Mouse (Mus musculus) CH12.LX (cell line): ENCODE data around the gene Bach2. TPM values are rescaled to one million over a fixed set of nuclear protein-coding genes. Genes with fewer than 3 reads are reported as not detected.

ENCODE experiments used
- DNase-seq: peaks from one replicate; pipeline ENCODE4 v3.0.0-alpha.2; 2013; ENCODE audit errors: extremely low read depth
- H3K27ac ChIP-seq: 2 replicates; pipeline ENCODE4 v1.5.1; 2012; ENCODE audit warnings: low read depth, mild to moderate bottlenecking, control low read depth, moderate library complexity; ENCODE audit not compliant: insufficient read depth
- H3K27me3 ChIP-seq: replicated peaks from 2 replicates; pipeline ENCODE3; 2012; ENCODE audit warnings: inconsistent platforms
- H3K36me3 ChIP-seq, 2 experiments: replicated peaks in 1 of 2; 2 replicates each; pipeline versions ENCODE3 to v1.6.1; 2012; ENCODE audit warnings: inconsistent platforms in 1 of 2, low read length in 1 of 2, mild to moderate bottlenecking in 1 of 2, mixed read lengths in 1 of 2, moderate library complexity in 1 of 2; ENCODE audit not compliant: control insufficient read depth in 1 of 2, insufficient read depth in 1 of 2
- H3K4me1 ChIP-seq, 2 experiments: 2 replicates each; pipeline ENCODE4 v1.6.1; 2012; ENCODE audit warnings: inconsistent platforms in 1 of 2, moderate library complexity in 1 of 2; ENCODE audit not compliant: insufficient read depth in 2 of 2, control insufficient read depth in 1 of 2
- H3K4me2 ChIP-seq: 2 replicates; pipeline ENCODE4 v1.6.1; 2012; ENCODE audit warnings: low read depth, mild to moderate bottlenecking, control low read depth; ENCODE audit not compliant: poor library complexity, insufficient read depth, severe bottlenecking
- H3K4me3 ChIP-seq, 3 experiments: fragments of 150-350 bp in 1 of 3; sonication (generic) in 1 of 3; replicated peaks in 1 of 3; 2 replicates each; pipeline versions ENCODE3 to v1.5.1; 2011 to 2012; ENCODE audit warnings: low read depth in 2 of 3, low read length in 2 of 3, mild to moderate bottlenecking in 2 of 3, moderate library complexity in 2 of 3, control low read depth in 1 of 3, improper control_type of control experiment in 1 of 3, inconsistent platforms in 1 of 3, mixed read lengths in 1 of 3; ENCODE audit not compliant: poor library complexity in 1 of 3
- H3K79me2 ChIP-seq: replicated peaks from 2 replicates; pipeline ENCODE4 v1.6.1; 2012; ENCODE audit warnings: mild to moderate bottlenecking, moderate library complexity; ENCODE audit not compliant: control insufficient read depth, poor library complexity, insufficient read depth, severe bottlenecking; ENCODE audit errors: extremely low read depth
- H3K9ac ChIP-seq: 2 replicates; pipeline ENCODE4 v1.6.1; 2012; ENCODE audit warnings: low read depth, mild to moderate bottlenecking, control low read depth, moderate library complexity; ENCODE audit not compliant: insufficient read depth
- H3K9me3 ChIP-seq: replicated peaks from 2 replicates; pipeline ENCODE3; 2012; ENCODE audit warnings: low read length, inconsistent platforms, mixed read lengths
- BHLHE40 ChIP-seq: IDR thresholded peaks from 2 replicates; pipeline ENCODE4 v1.6.1; 2011; ENCODE audit warnings: mild to moderate bottlenecking, low read depth, low read length, improper control_type of control experiment
- CHD1 ChIP-seq: IDR thresholded peaks from 2 replicates; pipeline ENCODE4 v1.6.1; 2012; ENCODE audit warnings: low read depth, low read length, improper control_type of control experiment, inconsistent platforms
- CHD2 ChIP-seq: IDR thresholded peaks from 2 replicates; pipeline ENCODE4 v1.6.1; 2011; ENCODE audit warnings: low read length, improper control_type of control experiment
- ETS1 ChIP-seq: conservative IDR thresholded peaks from 2 replicates; pipeline ENCODE4 v1.6.1; 2012; ENCODE audit warnings: low read depth, mild to moderate bottlenecking, inconsistent platforms, low read length, improper control_type of control experiment, moderate library complexity
- KAT2A ChIP-seq: IDR thresholded peaks from 2 replicates; pipeline ENCODE4 v1.6.1; 2012; ENCODE audit warnings: low read length, improper control_type of control experiment, inconsistent platforms; ENCODE audit not compliant: insufficient replicate concordance
- MAX ChIP-seq: IDR thresholded peaks from 2 replicates; pipeline ENCODE4 v1.6.1; 2011; ENCODE audit warnings: low read length, improper control_type of control experiment
- MEF2A ChIP-seq: IDR thresholded peaks from 2 replicates; pipeline ENCODE4 v1.6.1; 2014; ENCODE audit warnings: low read depth, mild to moderate bottlenecking, inconsistent platforms, low read length, improper control_type of control experiment, borderline replicate concordance
- MXI1 ChIP-seq: IDR thresholded peaks from 2 replicates; pipeline ENCODE4 v1.6.1; 2011; ENCODE audit warnings: mild to moderate bottlenecking, low read depth, low read length, improper control_type of control experiment
- MYC ChIP-seq: IDR thresholded peaks from 2 replicates; pipeline ENCODE4 v1.6.1; 2011; ENCODE audit warnings: low read depth, mild to moderate bottlenecking, improper control_type of control experiment, low read length
- POLR2AphosphoS2 ChIP-seq: IDR thresholded peaks from 2 replicates; pipeline ENCODE4 v1.6.1; 2011; ENCODE audit warnings: low read depth, low read length, improper control_type of control experiment
- RAD21 ChIP-seq: IDR thresholded peaks from 2 replicates; pipeline ENCODE4 v1.6.1; 2011; ENCODE audit warnings: low read depth, mild to moderate bottlenecking, low read length, improper control_type of control experiment, moderate library complexity
- RCOR1 ChIP-seq: conservative IDR thresholded peaks from 2 replicates; pipeline ENCODE4 v1.6.1; 2012; ENCODE audit warnings: low read depth, mild to moderate bottlenecking, inconsistent platforms, low read length, improper control_type of control experiment
- SMC3 ChIP-seq: IDR thresholded peaks from 2 replicates; pipeline ENCODE4 v1.6.1; 2011; ENCODE audit warnings: low read depth, low read length, improper control_type of control experiment
- TBP ChIP-seq: conservative IDR thresholded peaks from 2 replicates; pipeline ENCODE4 v1.6.1; 2011; ENCODE audit warnings: low read depth, low read length, improper control_type of control experiment
- ZC3H11A ChIP-seq: IDR thresholded peaks from 2 replicates; pipeline ENCODE4 v1.6.1; 2012; ENCODE audit warnings: low read depth, mild to moderate bottlenecking, inconsistent platforms, low read length, improper control_type of control experiment
- dilution Hi-C: fragments of 300-500 bp; cut with MboI; formaldehyde crosslinking; loops from 2 replicates; pipeline ENCODE4 v1.14.3; 2020; ENCODE audit warnings: low sequenced_read_pairs; ENCODE audit not compliant: extremely low pct_unique_long_range_greater_than_20kb, extremely low pct_ligation_motif_present
- in situ Hi-C: fragments of 300-500 bp; cut with MboI; formaldehyde crosslinking; loops from 3 replicates; pipeline ENCODE4 v1.14.3; 2019; ENCODE audit warnings: low sequenced_read_pairs, low pct_ligation_motif_present, low pct_unique_long_range_greater_than_20kb, mixed read lengths
- polyA plus RNA-seq: library from polyadenylated mRNA; unstranded; fragments of >175 nt; gene quantifications from 2 replicates; pipeline ENCODE4 v1.2.1, GENCODE M21; 2012; ENCODE audit warnings: low read depth; ENCODE audit not compliant: insufficient read length
- total RNA-seq, 2 experiments: library from RNA; depleted of rRNA; stranded (reverse); fragments of 300-350 nt in 1 of 2; fragments of >200 nt in 1 of 2; gene quantifications; 2 replicates each; pipeline ENCODE4 v1.2.3; 2012 to 2014

Gene Bach2
- total and polyA plus RNA-seq, 3 experiments, result 0.11 TPM; not detected in 2

- no peaks in the 10 kb centered on the region for H3K27me3 ChIP-seq
- no peak for DNase-seq
- H3K4me2 ChIP-seq, result no peak overlapping the region
- no peaks in the 10 kb centered on the region for H3K36me3 ChIP-seq
- H3K27ac ChIP-seq, result no peak overlapping the region
- no peak overlapping the region for H3K4me3 ChIP-seq
- dilution Hi-C loops (no loop called here), in situ Hi-C loops (no loop called here)
- no peak for TF ChIP-seq BHLHE40
- TF ChIP-seq RCOR1, result no peak
- TF ChIP-seq CHD1, result no peak
- no peak for TF ChIP-seq ETS1
- no peak for TF ChIP-seq MYC
- no peak for TF ChIP-seq MXI1
- TF ChIP-seq MAX, result no peak
- TF ChIP-seq CHD2, result no peak
- TF ChIP-seq SMC3, result no peak
- TF ChIP-seq POLR2AphosphoS2, result no peak
- TF ChIP-seq RAD21, result no peak
- no peak for TF ChIP-seq ZC3H11A
- TF ChIP-seq KAT2A, result no peak
- no peaks in the 10 kb centered on the region for H3K9me3 ChIP-seq
- peaks cover 4 to 21% of the 10 kb centered on the region in 2 experiments; a peak in 3 of 4 replicates for H3K4me1 ChIP-seq
- H3K79me2 ChIP-seq, result no peaks in the 10 kb centered on the region
- no peak overlapping the region for H3K9ac ChIP-seq
Observed at GRCm38 (mm10) chr4:32479231-32479630, 240.6 kb downstream of the Bach2 start.

DNA sequence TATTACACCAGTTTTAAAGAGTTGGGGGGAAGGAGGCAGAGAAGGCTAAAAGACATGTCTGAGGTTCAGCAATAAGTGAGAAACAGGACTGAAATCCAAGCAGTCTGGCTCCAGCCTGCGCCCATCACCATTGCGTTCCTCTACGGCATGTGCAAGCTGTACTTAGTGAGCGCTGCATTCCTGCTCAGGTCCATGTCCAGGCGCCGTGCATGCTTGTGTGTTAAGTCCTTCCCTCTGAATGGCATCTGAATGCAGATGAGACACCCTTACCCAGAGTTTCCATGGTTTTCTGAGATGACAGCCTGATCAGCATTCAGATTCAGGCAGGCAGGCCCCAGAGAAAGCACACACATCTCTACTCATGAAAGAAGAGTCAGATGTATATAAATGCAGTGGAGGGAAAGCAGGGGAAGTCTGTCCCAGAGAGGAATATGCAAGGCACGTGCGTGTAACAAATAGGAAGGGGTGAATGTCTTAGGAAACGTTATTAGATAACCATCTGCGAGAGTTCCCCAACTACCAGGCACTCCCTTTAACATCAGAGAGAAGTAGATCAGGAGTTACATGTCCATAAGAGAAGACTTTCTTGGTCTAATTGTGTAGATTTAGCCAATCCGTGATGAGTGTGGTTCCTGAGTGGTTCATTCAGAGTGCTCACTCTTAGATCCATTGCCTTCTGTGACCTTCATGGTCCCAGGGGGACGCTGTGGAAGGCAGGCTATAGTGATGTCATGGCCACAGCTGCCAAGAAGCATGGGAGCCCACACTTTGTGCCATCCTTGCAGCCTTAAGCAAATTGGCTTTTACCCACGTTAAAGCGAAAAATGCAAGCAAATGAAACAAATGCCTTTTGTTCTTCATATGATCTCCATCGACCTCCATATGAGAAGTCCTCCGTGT, 241.4 kb downstream of the Bach2 start:
- H3K9me3 ChIP-seq, result no peaks in the 10 kb centered on the region
- H3K4me1 ChIP-seq, result peaks cover 4 to 21% of the 10 kb centered on the region in 2 experiments; a peak in 3 of 4 replicates
- H3K9ac ChIP-seq, result no peak overlapping the region
- no peaks in the 10 kb centered on the region for H3K36me3 ChIP-seq
- DNase-seq, result peak; percentile 18
- H3K4me2 ChIP-seq, result no peak overlapping the region
- no peak overlapping the region for H3K4me3 ChIP-seq
- in situ Hi-C loops (no loop called here), dilution Hi-C loops (no loop called here)
- no peaks in the 10 kb centered on the region for H3K79me2 ChIP-seq
- no peaks in the 10 kb centered on the region for H3K27me3 ChIP-seq
- TF ChIP-seq TBP (no peak), RCOR1 (no peak), MEF2A (no peak), RAD21 (no peak), ZC3H11A (no peak), BHLHE40 (no peak), SMC3 (no peak)
- H3K27ac ChIP-seq, result no peak overlapping the region
